Mouse (Mus musculus): ENCODE measurements around the gene Jaml. TPM values are rescaled to one million over a fixed set of nuclear protein-coding genes. Genes with fewer than 3 reads are reported as not detected.
A peak's percentile ranks its signal among the peaks of the same experiment; 100 is the strongest.

Gene Jaml
- total RNA-seq, 2 experiments from 2014 or later: 1.9 to 3.1 TPM

DNA sequence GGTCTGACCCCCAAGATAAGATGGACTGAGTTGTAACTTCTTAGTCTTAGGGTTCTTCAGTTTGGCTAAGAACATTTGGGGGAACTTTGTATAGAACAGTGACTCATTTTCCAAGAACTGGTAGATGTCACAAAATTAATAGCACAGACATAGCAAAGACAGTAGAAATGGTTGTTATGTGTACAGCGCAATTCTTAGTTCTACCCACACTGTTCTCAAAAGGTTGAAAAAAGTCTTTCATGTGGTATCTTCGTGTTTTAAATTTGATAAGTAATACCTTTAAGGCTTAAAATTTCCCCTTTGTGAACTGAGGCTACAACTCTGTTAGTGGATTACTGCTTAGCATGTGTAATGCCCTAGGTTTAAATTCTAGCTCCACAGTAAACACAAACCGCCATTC, 4.1 kb downstream of the Jaml start:
- DNase-seq: no peak

GRCm38 (mm10) chr9:45084556-45084955, 5.6 kb downstream of the Jaml start:
- DNase-seq: no peak

DNA sequence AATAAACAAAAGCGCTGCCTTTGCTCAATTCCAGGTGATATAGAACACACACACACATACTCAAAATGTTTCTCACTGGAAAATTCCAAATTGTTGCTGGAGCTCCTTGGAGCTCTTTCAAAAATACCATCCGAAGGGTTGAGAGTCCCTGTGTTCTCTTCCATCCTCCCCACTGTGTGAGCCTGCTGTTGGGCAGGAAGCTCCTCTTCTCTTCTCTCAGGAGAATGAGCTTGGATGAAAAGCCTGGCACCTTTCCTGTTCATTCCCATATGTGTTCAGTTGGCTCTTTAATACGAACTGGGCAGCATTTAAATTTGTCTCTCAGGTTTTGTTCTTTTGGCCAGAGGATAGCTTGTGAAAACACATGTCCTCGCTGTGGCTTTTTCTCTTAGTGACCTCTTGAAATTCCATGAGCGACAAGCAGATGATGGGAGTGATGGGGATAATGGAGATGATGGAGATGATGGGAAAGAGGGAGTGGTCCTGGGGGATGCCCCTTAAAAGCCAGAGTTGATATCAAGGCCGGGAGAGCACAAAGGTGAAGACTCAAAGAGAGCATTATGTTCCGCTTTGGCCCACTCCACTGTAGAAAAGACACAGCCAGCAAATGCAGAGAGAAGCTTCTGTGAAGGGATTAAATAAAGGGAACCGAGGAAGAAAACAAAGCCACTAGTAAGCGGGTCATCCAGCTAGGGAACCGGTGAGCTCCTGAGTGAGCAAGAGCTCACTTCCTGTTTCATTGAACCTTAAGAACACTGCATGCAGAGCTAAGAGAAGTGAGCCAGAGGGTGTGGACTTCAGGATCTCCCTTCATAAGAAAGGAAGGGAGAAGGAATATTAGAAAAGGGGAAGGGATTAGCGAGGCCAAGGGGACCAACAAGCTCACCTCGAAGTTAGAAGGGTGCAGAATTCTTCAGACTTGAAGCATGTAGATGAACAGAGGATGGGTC, 7.0 kb downstream of the Jaml start:
- no peak for DNase-seq

GRCm38 (mm10) chr9:45088040-45088439, 9.1 kb downstream of the Jaml start:
- no peak for DNase-seq

DNA sequence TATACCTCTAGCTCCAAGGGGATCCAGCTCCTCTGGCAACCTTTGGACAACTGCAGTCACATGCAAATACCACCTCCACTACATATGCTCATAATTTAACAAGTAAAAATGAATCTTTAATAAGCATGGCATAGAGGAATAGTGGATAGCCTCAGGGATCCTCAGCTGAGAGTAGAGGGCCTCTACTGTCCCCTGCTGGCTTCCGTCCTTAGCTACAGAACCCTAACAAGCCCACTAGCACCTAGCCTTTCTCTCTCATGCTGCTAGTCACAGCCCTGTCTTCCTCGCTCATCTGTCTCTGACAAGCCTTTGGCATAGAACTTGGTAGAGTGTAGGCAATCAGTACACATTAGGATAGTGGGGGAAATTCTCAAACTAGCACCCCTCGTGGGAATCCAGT, 11.8 kb downstream of the Jaml start:
- no peak for DNase-seq

DNA sequence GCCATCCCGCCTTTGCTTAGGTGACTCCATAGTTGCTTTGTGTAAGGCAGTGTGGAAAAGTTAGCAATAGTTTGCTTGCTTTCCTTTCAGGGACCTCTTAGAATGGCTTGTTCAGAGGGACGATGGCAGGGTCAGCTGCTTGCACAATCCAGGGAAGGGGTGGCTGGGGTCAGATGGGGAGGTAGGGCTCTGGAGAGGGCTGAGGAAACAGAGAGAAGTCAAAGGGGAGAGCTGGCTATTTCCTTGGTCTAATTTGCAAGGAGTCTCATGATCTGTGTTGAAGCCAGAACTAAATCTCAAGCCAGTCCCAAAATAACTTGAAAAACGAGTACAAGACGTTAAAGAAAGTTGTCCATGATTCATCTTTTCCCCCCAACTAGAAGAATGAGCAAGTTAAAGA, 13.7 kb downstream of the Jaml start:
- peak in 1 of 2 experiments; percentile 35 for DNase-seq

GRCm38 (mm10) chr9:45095149-45095937, 16.4 kb downstream of the Jaml start:
- DNase-seq: no peak

GRCm38 (mm10) chr9:45097877-45098276, 18.9 kb downstream of the Jaml start:
- DNase-seq: no peak

DNA sequence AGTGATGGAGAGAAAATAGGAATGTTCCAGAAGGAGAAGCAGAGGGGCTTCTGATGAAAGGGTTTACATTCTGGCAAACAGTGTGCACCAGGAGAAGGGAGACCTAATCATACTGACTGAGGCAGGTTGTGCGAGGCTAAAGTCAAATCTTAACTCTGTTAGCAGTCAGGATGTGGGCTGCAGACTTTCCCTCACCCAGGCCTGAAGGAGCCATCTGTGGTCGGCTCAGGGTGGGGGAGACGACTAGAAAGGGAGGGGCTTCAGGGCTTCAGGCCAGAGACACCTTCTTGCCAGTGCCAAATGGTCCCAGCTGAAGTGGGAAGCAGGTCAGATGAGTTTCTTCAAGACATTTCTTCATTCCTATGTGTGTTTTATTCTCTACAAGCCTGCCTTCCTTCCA, 19.4 kb downstream of the Jaml start:
- no peak for DNase-seq

DNA sequence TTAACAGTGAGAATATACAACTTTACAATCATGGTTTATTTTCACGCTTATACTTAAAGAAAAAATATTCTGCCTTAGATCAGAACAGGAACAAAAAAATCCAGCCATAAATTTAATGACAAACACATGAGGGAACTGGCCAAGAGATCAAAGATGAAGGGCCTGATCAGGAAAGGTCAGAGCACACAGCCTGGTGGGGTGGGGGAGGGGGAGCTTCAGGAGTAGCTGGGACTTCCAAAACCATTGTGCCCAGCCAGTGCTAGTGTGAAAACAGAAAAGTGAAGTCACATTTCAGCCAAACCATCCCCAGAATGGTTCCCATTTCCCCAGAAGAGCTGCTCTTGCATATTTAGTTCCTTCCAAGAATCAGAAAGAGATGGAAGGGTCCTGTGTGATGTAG, 23.5 kb downstream of the Jaml start:
- DNase-seq: peak; percentile 42 to 70

GRCm38 (mm10) chr9:45103211-45103979, 24.4 kb downstream of the Jaml start:
- DNase-seq: no peak

DNA sequence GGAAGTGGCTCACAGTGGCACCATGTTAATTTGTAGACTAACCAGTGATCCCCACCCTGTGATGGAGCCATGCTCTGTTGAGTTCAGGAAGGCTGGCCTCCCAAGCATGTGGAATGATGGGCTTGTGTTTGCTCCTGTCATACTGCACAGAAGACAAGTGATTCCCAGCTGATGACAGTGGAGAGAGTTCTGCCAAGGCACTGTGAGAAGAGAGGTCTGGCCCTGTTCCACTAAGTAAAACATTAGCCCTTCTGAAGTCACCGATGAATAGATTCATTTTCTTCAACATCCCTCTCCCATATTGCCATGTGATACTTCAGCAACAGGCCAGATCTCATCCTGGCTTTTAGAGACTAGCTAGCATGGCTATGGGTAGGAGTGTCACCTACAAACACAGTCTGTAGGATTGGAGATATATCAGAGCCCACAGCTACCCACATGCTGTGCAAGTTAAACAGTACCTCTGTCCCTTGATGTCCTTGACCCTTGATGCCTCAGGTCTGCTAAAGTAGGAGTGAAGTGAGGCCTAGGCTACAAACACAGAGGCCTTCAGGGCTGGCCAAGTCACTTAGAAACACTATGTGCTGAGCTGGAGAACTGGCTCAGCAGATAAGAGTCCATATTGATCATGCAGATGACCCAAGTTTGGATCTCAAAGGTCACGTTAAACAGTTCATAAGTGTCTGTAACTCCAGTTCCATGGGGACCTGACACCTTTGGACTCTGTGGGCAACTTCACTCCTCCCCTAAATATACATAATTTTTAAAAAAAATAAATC, 26.8 kb downstream of the Jaml start:
- DNase-seq: no peak

DNA sequence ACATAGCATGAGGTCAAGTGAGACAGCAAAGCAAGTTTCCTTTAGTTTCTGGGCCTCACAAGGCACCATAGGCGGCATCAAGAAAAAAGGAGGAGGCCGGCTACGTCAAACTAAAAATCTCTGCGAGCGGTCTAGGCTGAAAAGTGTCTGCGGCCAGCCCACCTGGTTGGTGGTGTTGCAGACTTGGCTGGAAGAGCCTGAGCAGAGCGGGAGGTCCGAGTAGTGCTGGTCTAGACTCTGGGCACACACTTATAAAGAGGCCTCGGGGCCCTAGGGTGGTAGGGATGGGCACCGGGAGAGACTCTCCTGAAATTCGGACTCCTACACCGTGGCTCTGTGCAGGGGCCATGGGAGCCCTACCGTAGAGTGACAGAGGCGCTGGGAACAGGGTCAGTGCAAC, 36.7 kb downstream of the Jaml start:
- peak; percentile 51 to 77 for DNase-seq

DNA sequence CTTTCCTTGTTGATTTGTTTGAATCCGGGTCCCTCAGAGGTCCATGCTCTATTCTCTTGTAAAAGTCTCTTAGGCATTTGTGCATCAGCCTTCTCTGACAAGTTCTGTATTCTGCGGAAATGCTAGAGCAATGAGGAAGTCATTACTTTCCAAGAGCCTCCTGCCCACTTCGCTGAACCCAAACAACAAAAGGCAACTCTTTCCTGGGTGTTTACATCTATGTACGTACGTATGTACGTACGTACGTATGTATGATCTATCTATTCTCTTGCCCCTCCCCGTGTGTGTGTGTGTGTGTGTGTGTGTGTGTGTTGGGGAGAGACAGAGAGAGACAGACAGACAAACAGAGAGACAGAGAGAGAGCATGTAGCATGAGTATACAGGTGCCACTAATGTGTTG, 37.8 kb downstream of the Jaml start:
- no peak for DNase-seq

DNA sequence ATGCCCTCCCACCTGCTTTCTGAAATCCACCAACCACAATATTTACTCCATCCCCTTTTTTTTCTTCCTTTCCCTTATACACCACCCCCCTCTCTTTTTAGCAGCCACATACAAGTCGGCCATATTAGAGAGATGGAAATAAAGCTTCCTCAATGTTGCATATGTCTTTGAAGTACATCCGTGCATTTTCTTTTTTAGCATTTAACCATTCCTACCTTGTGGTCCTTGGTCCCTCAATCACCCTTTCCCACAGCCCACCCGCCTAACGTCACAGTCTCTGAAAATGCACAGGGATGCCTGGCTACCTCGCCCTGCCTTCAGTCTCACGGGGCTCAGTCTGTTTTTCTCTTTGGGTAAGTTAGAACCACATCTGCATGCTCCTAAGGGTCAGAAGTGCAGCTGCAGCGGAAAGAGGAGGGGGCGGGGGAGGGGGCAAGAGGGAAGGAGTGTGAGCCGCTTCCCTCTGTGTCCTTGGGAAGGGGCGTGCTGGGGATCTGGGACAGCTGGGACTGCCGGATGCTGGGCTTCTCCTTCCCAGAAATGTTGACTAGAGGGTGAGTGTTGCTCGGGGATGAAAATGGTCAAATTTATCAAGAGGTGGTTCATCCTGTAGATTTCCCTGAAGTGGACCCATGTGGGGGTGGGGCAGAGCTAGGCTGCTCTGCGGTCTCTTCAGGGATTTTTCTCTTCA, 38.9 kb downstream of the Jaml start, which contains the start of gene Scn2b:
Gene Scn2b, plus strand, starts transcription at position 42 of the 691 bp plus-strand sequence.
- peak in 1 of 2 experiments; percentile 51 for DNase-seq

GRCm38 (mm10) chr9:45118552-45118951, 39.6 kb downstream of the Jaml start:
- DNase-seq: no peak

- DNase-seq: no peak
These were observed 40.5 kb downstream of the Jaml start for GRCm38 (mm10) chr9:45119316-45119953.

DNA sequence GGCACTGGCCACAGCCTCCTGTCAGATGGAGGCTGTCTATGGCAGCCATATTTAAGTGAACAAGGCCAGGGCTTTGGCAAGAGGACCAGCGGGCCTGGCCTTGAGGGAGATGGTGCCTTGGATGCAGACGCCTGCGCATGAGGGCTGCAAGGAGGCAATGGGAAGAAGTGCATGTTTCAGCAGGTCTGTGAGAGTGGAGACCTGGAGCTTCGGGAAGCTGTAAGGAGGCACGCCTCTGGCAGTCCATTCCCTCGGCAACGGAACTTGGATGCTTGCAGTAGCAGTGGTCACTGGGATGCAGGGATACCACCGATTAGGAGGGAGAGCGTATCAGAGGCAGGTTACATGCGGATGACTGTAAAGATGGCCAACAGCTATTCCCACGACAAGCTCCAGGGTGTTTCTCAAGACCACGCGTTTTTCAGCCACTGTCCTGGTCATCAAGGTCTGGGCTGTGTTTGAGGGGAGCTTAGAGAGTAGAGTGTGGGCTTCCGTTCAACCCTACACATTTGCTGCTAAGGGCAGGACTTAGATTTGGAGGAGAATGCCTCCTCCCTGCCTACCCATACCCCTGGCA, 41.1 kb downstream of the Jaml start:
- no peak for DNase-seq

DNA sequence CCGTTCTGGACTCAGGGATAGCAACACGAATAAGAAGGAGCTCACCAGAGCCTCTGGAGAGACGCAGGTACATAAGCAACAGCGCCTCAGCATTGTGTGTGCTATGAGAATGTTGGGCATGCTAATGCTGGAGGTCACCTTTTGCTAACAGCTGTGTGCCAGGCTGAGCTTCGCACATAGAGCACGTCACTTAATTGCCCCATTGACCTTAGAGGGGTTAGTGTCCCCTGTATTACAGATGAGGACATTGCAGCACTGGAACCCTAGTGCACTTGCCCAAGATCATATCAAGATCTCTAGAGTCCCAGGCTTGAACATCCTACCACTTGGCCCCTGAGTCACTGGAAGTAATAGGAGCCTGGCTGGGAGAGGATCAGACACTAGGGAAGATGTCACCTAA, 41.6 kb downstream of the Jaml start:
- DNase-seq: no peak

GRCm38 (mm10) chr9:45121001-45121400, 42.0 kb downstream of the Jaml start:
- DNase-seq: no peak

Measured in adrenal gland, postnatal 36 days (tissue).